Mouse (Mus musculus) bone marrow macrophage, adult 2 months (primary cell): ENCODE results near the gene Atp13a2.

Experiments
- CTCF ChIP-seq: IDR thresholded peaks from 2 replicates; pipeline ENCODE4 v1.5.1; 2012; ENCODE audit warnings: low read depth, mild to moderate bottlenecking, low read length, moderate library complexity
- POLR2A ChIP-seq: IDR thresholded peaks from 2 replicates; pipeline ENCODE4 v1.6.1; 2012; ENCODE audit warnings: mild to moderate bottlenecking, low read depth, low read length, borderline replicate concordance

DNA sequence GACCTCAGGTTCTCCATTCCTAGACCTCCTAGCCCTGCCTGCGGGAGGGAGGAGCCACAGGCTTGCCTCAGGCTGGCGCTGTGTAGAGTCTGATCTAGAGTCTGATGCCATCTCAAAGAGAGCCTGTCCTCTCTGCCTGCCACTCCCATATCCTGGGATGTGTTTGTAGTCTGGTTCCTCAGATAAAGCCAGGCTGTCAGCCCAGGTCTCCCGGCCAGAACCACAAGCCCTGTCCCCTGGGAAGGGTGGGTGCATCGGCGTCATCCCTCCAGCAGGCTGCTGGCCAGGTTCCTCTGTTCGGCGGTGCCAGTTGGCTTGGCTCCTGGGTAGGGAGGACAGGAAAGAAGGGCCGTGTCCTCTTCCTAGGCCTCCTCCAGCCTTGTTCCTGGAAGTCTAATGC lies 21.4 kb downstream of the Atp13a2 start:
- TF ChIP-seq CTCF (no peak), POLR2A (no peak)
